Mouse (Mus musculus): ENCODE data around the gene Cmss1.
A peak's percentile ranks its signal among the peaks of the same experiment; 100 is the strongest.

The Cmss1 gene

GRCm38 (mm10) chr16:57606444-57607227 lies at the start of gene Cmss1:
Gene Cmss1 (minus strand): TSS chr16:57606864.
- DNase-seq = peak; percentile 62 to 80

GRCm38 (mm10) chr16:57649888-57650287 lies 43.2 kb upstream of the Cmss1 start:
- DNase-seq = no peak

DNA sequence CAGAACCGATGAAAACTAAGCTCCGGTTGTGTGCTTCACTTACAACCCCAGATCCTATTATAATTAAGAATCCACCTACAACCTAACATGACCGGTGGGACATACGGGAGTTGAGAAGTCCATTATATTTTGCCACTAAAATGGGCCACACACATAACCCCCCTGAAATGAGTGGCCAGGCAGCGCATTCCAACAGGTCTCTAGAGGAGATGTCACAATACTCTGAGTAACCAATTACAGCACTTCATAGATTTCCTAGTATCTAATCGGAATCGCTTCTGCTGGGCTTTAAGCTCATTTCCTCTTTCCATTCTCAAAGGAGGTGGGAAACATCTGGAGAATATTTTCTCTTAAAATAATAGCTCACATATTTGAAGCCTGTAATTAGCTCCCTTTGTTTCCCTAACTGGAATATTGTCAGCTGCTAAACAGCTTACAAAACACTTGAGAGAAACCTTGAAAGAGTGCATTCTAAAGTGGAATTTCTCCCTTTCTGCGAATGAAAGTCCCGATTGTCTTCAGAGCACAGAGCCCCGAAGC lies 34.8 kb upstream of the Cmss1 start:
- DNase-seq = no peak

DNA sequence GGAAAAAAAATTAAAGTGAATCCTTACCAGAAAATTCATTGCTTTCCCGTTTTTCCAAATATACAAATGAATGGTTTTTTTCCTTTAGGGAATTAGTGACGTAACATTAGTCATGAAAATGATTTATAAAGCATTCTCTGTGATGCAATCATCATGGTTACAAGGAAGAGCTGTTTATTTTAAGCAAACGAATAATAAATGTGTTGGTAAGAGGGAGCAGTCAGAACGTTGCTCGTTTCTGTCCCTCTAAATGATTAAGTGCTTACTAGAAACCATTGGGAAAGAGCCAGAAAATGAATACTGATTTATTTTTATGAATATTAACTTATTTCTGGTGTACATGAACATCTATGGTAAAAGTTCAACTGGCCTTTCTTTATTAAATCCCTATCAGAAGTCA lies 28.1 kb upstream of the Cmss1 start:
- DNase-seq = no peak

DNA sequence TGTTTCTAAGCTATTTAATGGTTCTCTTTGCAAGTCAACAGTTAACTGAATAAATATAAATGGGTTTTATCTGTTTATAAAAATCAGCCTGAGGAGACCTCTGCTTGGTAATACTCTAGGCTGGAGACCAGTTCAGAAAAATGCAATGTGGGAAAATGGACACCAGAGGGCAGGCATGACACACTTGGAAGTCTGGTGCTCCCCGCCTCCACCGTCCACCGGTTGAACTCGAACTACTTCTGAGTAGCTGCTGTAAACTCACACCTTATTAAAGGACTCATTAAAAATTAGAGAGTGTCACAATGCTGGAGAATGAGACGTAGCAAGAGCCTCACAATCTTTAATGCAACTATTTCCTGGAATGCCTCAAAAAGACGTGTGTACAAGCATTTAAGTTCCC lies 27.5 kb upstream of the Cmss1 start:
- peak; percentile 59 to 63 for DNase-seq

DNA sequence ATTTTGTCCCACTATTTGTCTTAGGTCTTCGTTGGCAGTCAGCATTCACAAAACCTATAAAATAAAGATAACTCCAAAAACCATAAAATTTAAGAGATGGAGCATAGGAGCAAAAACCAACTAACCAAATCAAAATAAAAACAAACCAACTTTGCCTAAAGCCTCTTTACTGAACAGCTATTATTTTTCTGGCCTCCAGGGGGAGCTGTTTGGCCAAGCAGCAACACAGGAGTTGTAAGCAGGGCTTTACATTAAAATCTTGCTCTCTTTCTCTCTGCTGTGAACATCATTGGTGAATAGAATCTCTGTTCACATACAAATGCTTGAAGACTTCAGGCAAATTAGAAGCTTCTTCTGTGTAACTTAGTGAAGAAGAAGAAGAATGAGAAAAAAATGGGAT lies 5.1 kb upstream of the Cmss1 start:
- peak; percentile 12 to 42 for DNase-seq

DNA sequence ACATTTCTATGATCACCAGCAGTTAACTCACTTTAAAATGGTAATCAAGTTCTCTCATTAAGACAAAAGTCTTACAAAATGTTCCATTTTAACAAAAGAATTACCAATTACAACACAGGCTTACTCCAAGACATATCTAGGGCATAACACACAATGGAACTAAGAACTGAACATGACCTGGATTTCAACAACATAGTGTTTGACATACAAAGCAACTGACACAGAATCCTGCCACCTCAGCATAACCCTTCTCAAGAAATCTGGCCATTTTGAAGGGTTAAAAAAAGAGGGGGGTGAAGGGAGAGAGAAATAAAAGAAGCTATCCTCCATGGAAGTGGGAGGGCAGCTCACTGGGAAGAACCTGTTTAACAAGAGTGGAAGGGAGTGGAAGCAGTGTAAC lies 5.6 kb downstream of the Cmss1 start:
- DNase-seq = no peak

DNA sequence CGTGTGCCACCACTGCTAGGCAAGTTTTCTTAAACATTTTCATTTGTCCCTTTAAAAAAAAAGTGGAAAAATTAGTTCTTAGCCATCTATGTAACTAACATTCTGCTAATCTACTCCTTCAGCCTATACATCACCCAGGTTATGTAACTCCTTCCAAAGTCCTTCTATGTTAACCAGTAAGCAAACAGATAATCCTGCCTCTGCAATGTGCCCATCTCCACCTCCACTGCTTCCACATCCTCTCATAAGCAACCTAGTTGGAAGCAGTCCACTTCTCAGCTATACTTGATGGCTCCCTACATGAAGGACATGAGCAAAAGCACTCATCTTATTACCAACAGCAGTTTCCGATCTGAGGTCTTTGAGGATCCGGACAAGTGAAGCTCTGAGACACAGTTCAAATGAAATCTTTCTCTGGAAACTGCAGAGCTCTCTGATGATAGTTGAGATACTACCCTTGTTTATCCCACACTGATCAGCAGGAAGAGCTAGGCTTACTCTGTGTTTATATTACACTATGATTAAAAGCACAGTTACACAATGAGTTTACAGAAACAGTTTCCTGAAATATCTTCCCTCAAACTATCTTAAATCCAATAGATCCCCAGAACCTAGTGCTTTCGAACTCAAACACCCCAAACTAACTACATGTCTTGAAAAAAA lies 9.2 kb downstream of the Cmss1 start:
- no peak for DNase-seq

DNA sequence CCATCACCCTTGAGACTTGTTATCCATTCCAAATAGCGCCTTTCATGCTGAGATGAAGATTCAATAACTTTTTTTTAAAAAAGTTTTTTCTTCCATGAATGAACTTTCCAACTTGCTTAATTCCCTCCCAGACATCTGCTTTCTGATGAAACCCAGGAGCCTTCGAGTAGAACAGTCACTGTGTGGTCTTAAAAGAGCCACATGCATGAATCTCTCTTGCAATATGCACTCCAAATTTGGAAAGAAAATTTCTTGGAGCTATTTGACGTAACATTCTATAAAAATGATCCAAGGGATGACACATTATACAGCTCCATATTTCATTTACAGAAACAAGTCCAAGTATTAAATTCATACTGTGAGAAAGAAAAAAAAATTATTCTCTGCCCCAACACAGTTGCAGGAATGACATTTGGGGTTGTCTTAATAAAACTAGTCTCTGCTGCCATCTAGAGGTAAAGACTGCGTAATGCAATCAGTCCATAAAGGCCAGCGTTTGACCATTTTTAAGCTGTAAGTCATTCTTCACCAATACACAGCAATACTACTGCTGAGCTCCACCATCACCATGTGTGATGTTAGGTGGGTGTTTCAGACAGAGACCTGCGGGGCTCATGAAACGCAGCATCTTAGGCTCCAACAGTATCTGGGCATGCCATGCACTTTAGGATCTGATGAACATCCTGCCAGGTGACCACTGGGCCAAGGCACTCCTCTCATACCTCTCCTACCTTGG lies 13.1 kb downstream of the Cmss1 start:
- peak; percentile 22 to 41 for DNase-seq

DNA sequence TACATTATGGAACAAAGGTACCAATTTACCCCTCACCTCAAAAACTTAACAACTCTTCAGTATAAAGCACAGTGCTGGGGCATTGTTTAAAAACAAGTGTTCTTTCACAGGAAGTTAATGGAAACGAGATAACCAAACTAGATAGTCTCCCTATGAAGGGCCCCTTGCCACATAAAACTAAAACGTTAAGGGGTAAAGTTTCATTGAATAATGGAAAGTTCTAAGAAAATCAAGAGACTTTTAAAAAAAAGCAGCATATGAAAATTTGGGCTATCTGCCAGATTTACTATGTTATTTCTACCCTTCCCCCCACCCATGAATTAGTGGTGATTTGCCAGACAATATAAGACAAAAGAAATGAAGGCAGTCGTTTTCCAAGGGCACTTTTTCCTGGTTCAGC lies 21.5 kb downstream of the Cmss1 start:
- no peak for DNase-seq

DNA sequence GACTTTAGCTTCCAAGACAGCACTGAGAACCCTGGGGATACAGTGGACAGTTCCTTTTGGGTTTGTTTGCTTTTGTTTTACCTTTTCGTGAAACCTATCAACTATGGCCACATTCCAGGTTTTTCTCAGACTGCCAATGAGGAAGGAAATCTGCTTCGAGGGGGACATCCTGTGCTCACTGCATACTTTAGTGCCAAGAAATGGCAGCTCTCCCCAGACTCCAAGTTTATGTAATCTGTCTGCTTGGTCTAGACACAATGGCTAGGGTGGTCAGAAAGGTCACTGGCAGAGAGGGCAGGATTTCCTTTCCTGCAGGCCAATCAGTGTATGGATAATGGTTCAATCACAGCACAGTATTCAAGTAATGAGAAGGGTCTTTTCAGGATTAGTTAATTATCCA lies 24.7 kb downstream of the Cmss1 start:
- no peak for DNase-seq

DNA sequence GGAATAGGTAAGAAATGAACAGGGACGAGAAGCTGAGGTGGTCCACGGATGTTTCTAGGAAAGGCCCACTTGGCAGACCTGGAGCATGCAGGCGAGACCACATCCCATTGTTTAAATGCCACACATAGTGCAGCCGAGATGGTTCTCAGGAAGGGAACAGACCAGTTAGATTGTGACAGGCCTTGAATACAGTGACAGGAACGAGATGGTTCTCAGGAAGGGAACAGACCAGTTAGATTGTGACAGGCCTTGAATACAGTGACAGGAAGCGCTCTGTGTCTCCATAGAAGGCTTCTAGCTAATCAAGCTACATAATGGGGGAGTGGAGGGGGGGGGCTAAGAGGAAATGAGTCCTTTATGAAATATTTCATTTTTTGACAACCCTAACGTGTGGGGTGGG lies 26.6 kb downstream of the Cmss1 start:
- DNase-seq = no peak

- no peak for DNase-seq
Measured at GRCm38 (mm10) chr16:57577519-57577918, 29.1 kb downstream of the Cmss1 start.

DNA sequence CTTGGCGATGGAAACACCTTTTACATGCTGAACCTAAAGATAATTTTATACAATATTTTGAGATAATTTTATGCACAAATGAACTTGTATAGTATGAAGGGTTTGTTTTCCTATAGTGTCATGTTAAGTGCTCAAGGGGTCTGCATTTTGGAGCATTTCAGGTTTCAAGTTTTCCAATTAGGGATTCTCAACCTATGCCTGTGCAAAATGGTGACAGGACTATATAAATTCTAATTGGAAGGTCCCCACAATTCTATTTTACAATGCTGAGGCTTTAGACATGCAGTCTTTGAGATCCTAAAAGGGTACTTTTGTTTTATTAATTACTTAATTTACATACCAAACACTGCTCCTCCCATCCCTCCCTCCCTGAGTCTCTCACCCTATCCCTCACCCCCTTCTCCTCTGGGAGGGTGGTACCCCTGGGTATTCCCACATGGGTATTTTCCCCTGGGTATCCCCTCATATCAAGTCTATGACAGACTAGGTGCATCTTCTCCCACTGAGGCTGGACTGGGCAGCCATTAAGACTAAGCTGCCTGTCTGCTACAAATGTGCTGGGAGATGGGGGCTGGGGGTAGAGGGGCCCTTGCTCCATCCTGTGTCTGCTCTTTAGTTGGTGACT lies 30.8 kb downstream of the Cmss1 start:
- DNase-seq = no peak

DNA sequence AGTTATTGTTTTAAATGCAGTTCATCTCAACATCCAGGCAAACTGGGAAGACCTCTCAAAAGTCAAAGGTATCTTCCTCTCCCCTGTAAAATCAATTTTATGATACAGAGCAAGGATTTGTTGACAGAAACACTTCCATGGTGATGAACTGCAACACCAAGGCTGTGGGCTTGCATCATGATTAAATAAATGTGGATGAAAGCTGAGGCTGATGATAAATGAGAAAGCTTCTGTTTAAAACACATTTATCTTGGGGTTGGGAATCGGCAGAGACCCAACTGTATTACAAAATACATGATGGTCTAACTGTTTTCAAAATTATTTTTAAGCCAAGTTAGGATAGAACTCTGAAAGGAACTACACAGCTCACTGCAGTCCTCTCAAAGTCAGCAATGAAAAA lies 32.8 kb downstream of the Cmss1 start:
- DNase-seq = no peak

DNA sequence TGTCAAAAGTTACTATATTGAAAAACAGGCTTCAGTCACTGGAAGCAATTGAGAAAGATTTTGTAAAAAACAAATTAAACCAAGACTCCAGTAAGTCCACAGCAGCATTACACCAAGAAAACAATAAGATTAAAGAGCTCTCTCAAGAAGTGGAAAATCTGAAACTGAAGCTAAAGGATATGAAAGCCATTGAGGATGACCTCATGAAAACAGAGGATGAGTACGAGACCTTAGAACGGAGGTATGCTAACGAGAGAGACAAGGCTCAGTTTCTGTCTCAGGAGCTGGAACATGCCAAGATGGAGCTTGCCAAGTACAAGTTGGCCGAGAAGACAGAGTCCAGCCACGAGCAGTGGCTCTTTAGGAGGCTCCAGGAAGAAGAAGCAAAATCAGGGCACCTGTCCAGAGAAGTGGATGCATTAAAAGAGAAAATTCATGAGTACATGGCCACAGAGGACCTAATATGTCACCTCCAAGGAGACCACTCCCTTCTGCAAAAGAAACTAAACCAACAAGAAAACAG lies 35.8 kb downstream of the Cmss1 start:
- no peak for DNase-seq

DNA sequence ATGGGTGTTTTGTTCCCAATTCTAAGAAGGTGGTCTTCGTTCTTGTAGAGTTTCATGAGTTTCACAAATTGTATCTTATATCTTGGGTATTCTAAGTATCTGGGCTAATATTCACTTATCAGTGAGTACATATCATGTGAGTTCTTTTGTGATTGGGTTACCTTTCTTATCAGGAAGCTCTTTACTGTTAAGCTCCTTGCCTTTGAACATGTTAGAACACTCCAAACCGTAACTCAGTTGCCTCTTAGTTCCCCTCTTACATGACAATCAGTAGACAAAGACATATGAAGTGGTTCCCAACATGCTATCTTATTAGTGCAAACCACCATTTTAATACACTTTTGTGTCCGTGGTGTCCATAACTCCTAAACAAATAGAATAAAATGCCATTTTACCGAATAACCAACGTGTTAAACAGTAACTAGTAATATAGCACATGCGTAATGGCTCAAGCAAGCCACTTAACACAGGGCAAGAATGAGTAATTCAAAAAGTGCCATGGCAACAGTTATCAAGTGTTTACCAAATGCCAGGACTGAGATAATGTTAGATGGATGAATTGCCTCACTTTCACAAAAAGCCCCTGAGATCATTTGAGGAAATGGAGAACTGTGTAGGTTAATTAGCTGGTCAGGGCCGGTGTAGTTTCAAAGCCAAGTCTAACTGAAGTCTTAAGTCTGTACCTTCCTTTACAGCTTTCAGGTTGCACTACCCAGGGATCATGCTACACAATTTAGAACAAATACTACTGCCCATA lies 37.8 kb downstream of the Cmss1 start:
- no peak for DNase-seq

GRCm38 (mm10) chr16:57566215-57566614 lies 40.4 kb downstream of the Cmss1 start:
- DNase-seq = no peak

- DNase-seq = no peak
Measured at GRCm38 (mm10) chr16:57564807-57565206, 41.9 kb downstream of the Cmss1 start.

- no peak for DNase-seq
Measured at GRCm38 (mm10) chr16:57563453-57563852, 43.2 kb downstream of the Cmss1 start.

- no peak for DNase-seq
Measured at GRCm38 (mm10) chr16:57560185-57560584, 46.5 kb downstream of the Cmss1 start.

- DNase-seq = no peak
Measured at GRCm38 (mm10) chr16:57558258-57558657, 48.4 kb downstream of the Cmss1 start.
